Mouse (Mus musculus): ENCODE data around the gene Asb14.
"Not testable (repeated sequence)": the region's sequence is repeated elsewhere in the genome, so short reads cannot be mapped to it uniquely, and the experiment has no call there.

GRCm38 (mm10) chr14:26956139-26956538, 61.8 kb downstream of the Asb14 start:
- not testable (repeated sequence) for TF ChIP-seq CTCF (IDR thresholded peaks at IDR 0.05; ENCODE audit: extremely low read depth, insufficient read depth, insufficient read length, insufficient replicate concordance); POLR2A (IDR thresholded peaks at IDR 0.05; ENCODE audit: low read depth, low read length)

Measured in spleen, adult 2 months (tissue).